Mouse (Mus musculus) limb, embryonic 12.5 days (tissue): ENCODE data around the gene Ngp. TPM values are rescaled to one million over a fixed set of nuclear protein-coding genes. Genes with fewer than 3 reads are reported as not detected.
"Not testable (repeated sequence)": the region's sequence is repeated elsewhere in the genome, so short reads cannot be mapped to it uniquely, and the experiment has no call there.

ENCODE experiments used
- ATAC-seq: fragments of 200-750 bp; cut with Nextera tagmentation; 2 replicates; pipeline ENCODE4 v1.8.0; 2017; ENCODE audit warnings: low read depth, moderate TSS enrichment; ENCODE audit not compliant: insufficient number of reproducible peaks, insufficient read depth, low FRiP score, low TSS enrichment
- H3K27ac ChIP-seq: fragments of 300-500 bp; sonication (generic); 2 replicates; pipeline ENCODE4 v1.5.1; 2016; ENCODE audit warnings: mild to moderate bottlenecking, moderate library complexity
- H3K27me3 ChIP-seq: fragments of 300-500 bp; sonication (generic); 2 replicates; pipeline ENCODE4 v1.6.1; 2016; ENCODE audit warnings: mild to moderate bottlenecking, moderate library complexity
- H3K36me3 ChIP-seq: fragments of 300-500 bp; sonication (generic); 2 replicates; pipeline ENCODE4 v1.6.1; 2016; ENCODE audit warnings: mild to moderate bottlenecking, moderate library complexity
- H3K4me1 ChIP-seq: fragments of 300-500 bp; sonication (generic); replicated peaks from 2 replicates; pipeline ENCODE4 v1.6.1; 2016
- H3K4me2 ChIP-seq: fragments of 300-500 bp; sonication (generic); 2 replicates; pipeline ENCODE4 v1.6.1; 2016; ENCODE audit warnings: mild to moderate bottlenecking, moderate library complexity
- H3K4me3 ChIP-seq: fragments of 300-500 bp; sonication (generic); replicated peaks from 2 replicates; pipeline ENCODE4 v1.5.1; 2016; ENCODE audit warnings: mild to moderate bottlenecking
- H3K9ac ChIP-seq: fragments of 300-500 bp; sonication (generic); replicated peaks from 2 replicates; pipeline ENCODE4 v1.6.1; 2016; ENCODE audit warnings: mild to moderate bottlenecking, moderate library complexity
- H3K9me3 ChIP-seq: fragments of 300-500 bp; sonication (generic); 2 replicates; pipeline ENCODE4 v1.6.1; 2016; ENCODE audit warnings: mild to moderate bottlenecking, moderate library complexity
- WGBS: fragments of 180-500 bp; shearing (Covaris S2); methylation state at CpG from one replicate; pipeline ENCODE4 v1.1.7; 2016; 5-methylcytosine and 5-hydroxymethylcytosine counted together
- polyA plus RNA-seq: library from polyadenylated mRNA; unstranded; fragments of >200 nt; fragmentation: Nextera tagmentation; extraction: Ambion mirVana; gene quantifications from 2 replicates; pipeline ENCODE4 v1.2.1, GENCODE M21; 2016

The Ngp gene
- polyA plus RNA-seq: 0.69 and 0.95 TPM in 2 replicates

DNA sequence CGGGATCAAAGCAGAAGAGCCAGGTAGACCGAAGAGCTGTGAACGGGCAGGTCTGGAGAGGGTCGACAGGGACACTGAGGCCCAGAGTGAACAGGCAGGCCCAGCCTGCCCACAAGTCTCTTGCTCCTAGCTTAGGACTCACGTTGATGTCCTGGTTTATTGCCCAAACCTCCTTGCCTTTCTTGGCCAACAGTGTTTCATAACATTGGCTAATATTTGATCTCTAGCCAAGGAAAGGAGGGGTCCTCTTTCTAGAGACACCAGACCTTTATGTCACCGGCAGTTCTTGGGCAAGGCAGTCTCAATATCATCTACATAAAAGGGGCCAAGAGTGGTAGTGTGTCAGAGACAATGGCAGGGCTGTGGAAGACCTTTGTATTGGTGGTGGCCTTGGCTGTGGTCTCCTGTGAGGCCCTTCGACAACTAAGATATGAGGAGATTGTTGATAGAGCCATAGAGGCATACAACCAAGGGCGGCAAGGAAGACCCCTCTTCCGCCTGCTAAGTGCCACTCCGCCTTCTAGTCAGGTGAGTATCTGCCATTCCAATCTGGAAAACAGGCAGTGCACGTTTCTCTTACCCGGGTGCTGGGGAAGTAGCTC lies at the start of gene Ngp:
Gene Ngp, plus strand, starts transcription at position 237 of the 602 bp plus-strand sequence.
- H3K36me3 ChIP-seq: no peaks in the 10 kb centered on the region
- H3K9ac ChIP-seq: no peak within 1 kb of the TSS
- no peaks in the 10 kb centered on the region for H3K27me3 ChIP-seq
- H3K4me2 ChIP-seq: no peak within 1 kb of the TSS
- no peaks in the 10 kb centered on the region for H3K9me3 ChIP-seq
- no peaks in the 10 kb centered on the region for H3K4me1 ChIP-seq
- ATAC-seq: no peak
- WGBS: 84% methylated on average over 12 of the region's 12 CpGs
- H3K27ac ChIP-seq: no peak within 1 kb of the TSS
- no peak within 1 kb of the TSS for H3K4me3 ChIP-seq

DNA sequence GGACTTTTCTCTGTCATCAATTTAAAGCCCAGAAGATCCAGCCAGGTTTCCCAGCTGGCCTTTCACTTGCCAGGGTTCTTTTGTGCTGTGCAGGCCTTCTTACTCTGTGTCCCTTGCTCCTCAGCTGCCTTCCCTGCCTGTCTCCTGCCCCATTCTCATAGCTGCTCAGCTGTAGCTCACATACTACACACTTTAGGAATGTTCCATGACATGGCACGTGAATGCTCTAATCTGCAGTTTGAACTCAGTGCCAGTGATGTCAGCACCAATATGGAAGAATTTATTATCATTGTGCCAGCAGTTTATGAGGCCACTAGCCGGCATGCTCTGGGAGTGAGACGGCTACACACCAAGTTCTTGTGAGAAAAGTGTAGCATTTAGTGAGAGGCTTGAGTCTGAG lies 49.7 kb upstream of the Ngp start:
- Histone ChIP-seq H3K27me3 (no peaks in the 10 kb centered on the region), H3K4me3 (no peak overlapping the region), H3K9ac (no peak overlapping the region), H3K27ac (no peak overlapping the region), H3K9me3 (no peaks in the 10 kb centered on the region), H3K4me2 (no peak overlapping the region), H3K4me1 (no peaks in the 10 kb centered on the region), H3K36me3 (peaks cover 44% of the 10 kb centered on the region)
- 76% methylated on average over 3 of the region's 3 CpGs for WGBS
- ATAC-seq: no peak

DNA sequence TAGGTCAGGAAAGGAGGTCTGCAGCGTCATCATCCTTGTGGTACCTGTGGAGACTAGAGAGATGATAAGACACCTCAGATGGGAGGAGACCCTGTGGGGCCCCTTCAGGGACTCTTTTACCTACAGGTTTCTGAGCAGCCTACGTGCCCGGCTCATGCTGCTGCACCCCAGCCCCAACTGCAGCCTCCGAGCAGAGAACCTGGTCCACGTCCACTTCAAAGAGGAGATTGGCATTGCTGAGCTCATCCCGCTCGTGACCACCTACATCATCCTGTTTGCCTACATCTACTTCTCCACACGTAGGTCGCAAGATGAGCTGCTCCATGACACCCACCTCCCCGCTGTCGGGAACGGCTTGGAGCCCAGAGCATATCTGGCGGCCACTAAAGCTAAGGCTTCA lies 45.7 kb upstream of the Ngp start:
- ATAC-seq: no peak
- peaks cover 70% of the 10 kb centered on the region for H3K36me3 ChIP-seq
- 93% methylated on average over 13 of the region's 13 CpGs for WGBS
- no peaks in the 10 kb centered on the region for H3K9me3 ChIP-seq
- H3K4me2 ChIP-seq: no peak overlapping the region
- H3K27ac ChIP-seq: no peak overlapping the region
- H3K4me3 ChIP-seq: no peak overlapping the region
- H3K4me1 ChIP-seq: no peaks in the 10 kb centered on the region
- no peak overlapping the region for H3K9ac ChIP-seq
- no peaks in the 10 kb centered on the region for H3K27me3 ChIP-seq

DNA sequence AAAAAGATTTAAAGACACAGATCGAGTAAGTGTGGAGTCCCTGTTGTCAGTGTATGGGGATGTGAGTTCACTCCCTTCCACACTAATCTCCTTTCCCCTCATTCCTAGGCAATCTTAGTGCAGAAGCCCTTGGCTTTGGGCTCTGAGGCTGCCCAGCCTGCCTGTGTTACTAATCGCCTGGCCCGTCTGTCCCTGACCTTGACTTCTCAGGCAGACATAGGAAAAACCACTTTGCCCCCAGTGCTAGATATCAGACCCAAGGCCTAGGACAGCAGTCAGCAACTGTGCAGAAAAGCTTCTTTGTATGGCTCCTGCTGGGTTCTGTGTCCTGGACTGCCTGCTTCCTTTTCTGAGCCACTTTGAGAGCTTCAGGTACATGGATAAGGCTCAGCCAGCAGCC lies 43.9 kb upstream of the Ngp start:
- Histone ChIP-seq H3K27ac (no peak overlapping the region), H3K36me3 (peaks cover 83% of the 10 kb centered on the region), H3K9me3 (no peaks in the 10 kb centered on the region), H3K4me1 (0 out of 2 replicates have a peak, but pooled peaks cover 3% of the 10 kb centered on the region), H3K4me2 (no peak overlapping the region), H3K4me3 (no peak overlapping the region), H3K9ac (no peak overlapping the region), H3K27me3 (no peaks in the 10 kb centered on the region)
- WGBS: 89% methylated on average over 3 of the region's 3 CpGs
- no peak for ATAC-seq

DNA sequence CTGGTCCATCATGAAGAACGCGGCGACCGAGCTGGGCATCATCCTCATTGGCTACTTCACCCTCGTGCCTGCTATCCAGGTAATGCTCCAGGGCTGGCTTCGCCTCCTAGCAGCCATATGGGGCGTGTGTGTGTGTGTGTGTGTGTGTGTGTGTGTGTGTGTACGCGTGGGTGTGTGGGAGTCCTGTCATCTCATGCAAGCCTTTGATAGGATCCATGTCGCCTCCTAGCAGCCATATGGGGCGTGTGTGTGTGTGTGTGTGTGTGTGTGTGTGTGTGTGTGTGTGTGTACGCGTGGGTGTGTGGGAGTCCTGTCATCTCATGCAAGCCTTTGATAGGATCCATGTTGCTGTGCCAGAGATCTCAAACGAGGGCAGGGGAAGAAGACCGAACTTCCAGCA lies 41.9 kb upstream of the Ngp start:
- not testable (repeated sequence) for H3K4me2 ChIP-seq, H3K4me3 ChIP-seq, ATAC-seq, H3K9ac ChIP-seq, H3K9me3 ChIP-seq, H3K27me3 ChIP-seq, H3K27ac ChIP-seq, H3K4me1 ChIP-seq
- WGBS: 90% methylated on average over 13 of the region's 15 CpGs
- peaks cover 92% of the 10 kb centered on the region for H3K36me3 ChIP-seq

DNA sequence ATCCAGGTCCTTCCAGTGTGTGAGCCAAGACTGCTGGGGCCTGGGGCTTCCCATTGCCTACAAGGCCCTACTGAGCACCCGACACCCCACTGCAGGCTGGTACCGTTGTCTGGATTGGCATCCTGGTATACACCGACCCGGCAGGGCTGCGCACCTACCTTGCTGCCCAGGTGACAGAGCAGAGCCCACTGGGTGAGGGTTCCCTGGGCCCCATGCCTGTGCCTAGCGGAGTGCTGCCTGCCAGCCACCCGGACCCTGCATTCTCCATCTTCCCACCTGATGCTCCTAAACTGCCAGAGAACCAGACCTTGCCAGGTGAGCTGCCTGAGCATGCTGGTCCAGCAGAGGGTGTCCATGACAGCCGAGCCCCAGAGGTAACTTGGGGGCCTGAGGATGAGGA lies 40.2 kb upstream of the Ngp start:
- H3K27me3 ChIP-seq: no peaks in the 10 kb centered on the region
- WGBS: 93% methylated on average over 8 of the region's 8 CpGs
- H3K9ac ChIP-seq: no peak overlapping the region
- H3K9me3 ChIP-seq: no peaks in the 10 kb centered on the region
- H3K4me3 ChIP-seq: no peak overlapping the region
- no peak overlapping the region for H3K4me2 ChIP-seq
- ATAC-seq: no peak
- 0 out of 2 replicates have a peak, but pooled peaks cover 5% of the 10 kb centered on the region for H3K4me1 ChIP-seq
- H3K36me3 ChIP-seq: peaks cover 92% of the 10 kb centered on the region
- no peak overlapping the region for H3K27ac ChIP-seq

DNA sequence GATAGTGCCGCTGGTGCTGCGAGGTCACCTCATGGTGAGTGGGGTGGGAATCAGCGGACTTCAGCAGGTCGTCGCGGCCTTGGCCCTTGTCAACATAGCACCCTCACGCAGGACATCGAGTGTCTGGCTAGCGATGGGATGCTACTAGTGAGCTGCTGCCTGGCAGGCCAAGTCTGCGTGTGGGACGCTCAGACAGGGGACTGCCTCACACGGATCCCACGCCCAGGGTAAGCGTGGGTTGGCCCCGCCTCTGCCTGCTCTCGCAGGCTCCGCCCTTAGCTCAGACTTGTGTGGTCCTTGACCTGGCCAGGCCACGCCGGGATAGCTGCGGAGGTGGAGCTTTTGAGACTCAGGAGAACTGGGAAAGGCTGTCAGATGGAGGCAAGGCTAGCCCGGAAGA lies 38.9 kb upstream of the Ngp start:
- no peaks in the 10 kb centered on the region for H3K27me3 ChIP-seq
- peaks cover 96% of the 10 kb centered on the region for H3K36me3 ChIP-seq
- no peak overlapping the region for H3K4me3 ChIP-seq
- H3K9ac ChIP-seq: no peak overlapping the region; the same call in 1 of the 2 replicates
- no peak overlapping the region for H3K27ac ChIP-seq
- 39% methylated on average over 21 of the region's 21 CpGs for WGBS
- H3K9me3 ChIP-seq: no peaks in the 10 kb centered on the region
- 0 out of 2 replicates have a peak, but pooled peaks cover 5% of the 10 kb centered on the region for H3K4me1 ChIP-seq
- H3K4me2 ChIP-seq: peak overlapping the region; percentile 34
- ATAC-seq: no peak

DNA sequence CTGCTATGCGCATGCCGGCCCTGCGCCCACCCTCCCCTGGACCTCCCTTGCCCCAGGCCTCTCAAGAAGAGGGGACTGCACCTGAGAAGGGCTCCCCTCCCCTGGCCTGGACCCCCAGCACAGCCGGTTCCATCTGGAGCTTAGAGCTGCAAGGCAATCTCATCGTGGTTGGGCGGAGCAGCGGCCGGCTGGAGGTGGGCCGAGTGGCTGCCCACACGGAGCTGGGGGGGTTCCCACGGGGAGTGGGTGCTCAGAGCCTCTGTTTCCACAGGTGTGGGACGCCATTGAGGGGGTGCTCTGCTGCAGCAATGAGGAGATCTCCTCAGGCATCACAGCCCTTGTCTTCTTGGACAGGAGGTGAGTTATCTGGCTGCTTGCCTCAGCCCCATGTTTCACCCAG lies 38.3 kb upstream of the Ngp start:
- H3K9ac ChIP-seq: no peak overlapping the region
- peaks cover 96% of the 10 kb centered on the region for H3K36me3 ChIP-seq
- 0 out of 2 replicates have a peak, but pooled peaks cover 5% of the 10 kb centered on the region for H3K4me1 ChIP-seq
- no peaks in the 10 kb centered on the region for H3K27me3 ChIP-seq
- H3K4me3 ChIP-seq: no peak overlapping the region
- 82% methylated on average over 12 of the region's 12 CpGs for whole genome bisulfite sequencing
- no peak overlapping the region; the same call in 1 of the 2 replicates for H3K4me2 ChIP-seq
- no peaks in the 10 kb centered on the region for H3K9me3 ChIP-seq
- no peak overlapping the region for H3K27ac ChIP-seq
- no peak for ATAC-seq

DNA sequence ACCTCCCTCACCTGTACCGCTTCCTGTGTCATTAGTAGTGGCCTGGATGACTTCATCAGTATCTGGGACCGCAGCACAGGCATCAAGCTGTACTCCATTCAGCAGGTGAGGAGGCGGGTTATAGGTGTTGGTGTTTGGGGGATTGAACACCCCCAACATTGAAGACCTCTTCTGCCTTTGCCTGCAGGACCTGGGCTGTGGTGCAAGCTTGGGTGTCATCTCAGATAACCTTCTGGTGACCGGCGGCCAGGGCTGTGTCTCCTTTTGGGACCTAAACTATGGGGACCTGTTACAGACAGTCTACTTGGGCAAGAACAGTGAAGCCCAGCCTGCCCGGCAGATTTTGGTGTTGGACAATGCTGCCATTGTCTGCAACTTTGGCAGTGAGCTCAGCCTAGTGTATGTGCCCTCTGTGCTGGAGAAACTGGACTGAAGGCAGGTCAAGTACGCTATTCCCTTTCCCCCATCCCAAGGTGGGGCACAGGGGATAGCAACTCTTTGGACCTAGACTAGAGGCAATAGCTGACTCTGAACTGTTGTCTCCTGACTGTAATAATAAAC lies 35.1 kb upstream of the Ngp start:
- peaks cover 96% of the 10 kb centered on the region for H3K36me3 ChIP-seq
- WGBS: 87% methylated on average over 7 of the region's 7 CpGs

DNA sequence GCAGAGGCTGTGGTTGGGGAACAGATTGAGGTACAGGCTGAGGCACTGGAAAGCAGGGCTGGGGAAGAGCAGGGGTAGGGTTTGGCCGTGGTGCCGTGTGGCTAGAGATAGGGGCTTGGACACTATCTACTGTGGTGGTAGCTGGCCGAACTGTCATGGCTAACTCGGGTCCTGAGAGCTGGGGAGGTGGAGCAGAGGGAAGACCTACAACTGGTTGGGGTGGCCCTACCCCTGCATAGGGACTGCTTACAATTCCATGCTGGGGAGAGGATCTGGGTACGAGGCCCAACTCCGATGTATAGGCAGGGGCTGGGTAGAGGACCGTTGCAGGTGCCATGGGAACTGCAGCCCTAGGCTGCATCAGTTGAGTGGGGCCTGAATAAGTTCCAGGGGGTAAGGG lies 31.5 kb upstream of the Ngp start:
- H3K27me3 ChIP-seq: no peaks in the 10 kb centered on the region
- H3K36me3 ChIP-seq: peaks cover 100% of the 10 kb centered on the region
- 92% methylated on average over 7 of the region's 7 CpGs for WGBS
- no peak overlapping the region for H3K4me2 ChIP-seq
- no peaks in the 10 kb centered on the region for H3K4me1 ChIP-seq
- no peak for ATAC-seq
- H3K9ac ChIP-seq: no peak overlapping the region
- no peak overlapping the region for H3K4me3 ChIP-seq
- H3K9me3 ChIP-seq: no peaks in the 10 kb centered on the region
- H3K27ac ChIP-seq: no peak overlapping the region

More for the DNA sequence above, 35.1 kb upstream of the Ngp start:
- H3K27me3 ChIP-seq: no peaks in the 10 kb centered on the region
- no peak overlapping the region for H3K4me2 ChIP-seq
- 0 out of 2 replicates have a peak, but pooled peaks cover 5% of the 10 kb centered on the region for H3K4me1 ChIP-seq
- no peaks in the 10 kb centered on the region for H3K9me3 ChIP-seq
- no peak overlapping the region for H3K9ac ChIP-seq
- H3K27ac ChIP-seq: no peak overlapping the region
- no peak overlapping the region for H3K4me3 ChIP-seq
- ATAC-seq: no peak

DNA sequence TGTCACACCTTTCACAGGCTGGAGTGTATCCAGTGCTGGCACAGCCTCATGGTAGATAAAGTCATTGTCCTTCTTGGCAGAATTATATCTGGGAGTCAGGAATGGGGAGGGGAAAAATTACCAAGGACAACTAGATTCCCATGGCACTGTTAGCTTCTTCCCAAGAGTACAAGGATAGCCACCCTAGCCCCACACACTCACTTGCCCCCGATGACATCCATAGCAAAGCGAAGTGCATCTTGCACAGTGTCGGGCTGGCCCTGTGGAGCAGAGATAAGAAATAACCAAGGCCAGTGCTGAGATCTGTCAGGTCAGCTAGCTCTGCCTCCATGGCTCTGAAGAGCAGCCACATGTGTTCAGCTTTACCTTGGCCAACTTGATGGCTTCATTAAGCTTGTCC lies 28.7 kb upstream of the Ngp start:
- no peaks in the 10 kb centered on the region for H3K4me1 ChIP-seq
- H3K4me3 ChIP-seq: no peak overlapping the region
- H3K27ac ChIP-seq: no peak overlapping the region
- H3K9ac ChIP-seq: no peak overlapping the region
- H3K4me2 ChIP-seq: no peak overlapping the region
- ATAC-seq: no peak
- no peaks in the 10 kb centered on the region for H3K9me3 ChIP-seq
- H3K36me3 ChIP-seq: peaks cover 96% of the 10 kb centered on the region
- 94% methylated on average over 3 of the region's 3 CpGs for WGBS
- H3K27me3 ChIP-seq: no peaks in the 10 kb centered on the region

DNA sequence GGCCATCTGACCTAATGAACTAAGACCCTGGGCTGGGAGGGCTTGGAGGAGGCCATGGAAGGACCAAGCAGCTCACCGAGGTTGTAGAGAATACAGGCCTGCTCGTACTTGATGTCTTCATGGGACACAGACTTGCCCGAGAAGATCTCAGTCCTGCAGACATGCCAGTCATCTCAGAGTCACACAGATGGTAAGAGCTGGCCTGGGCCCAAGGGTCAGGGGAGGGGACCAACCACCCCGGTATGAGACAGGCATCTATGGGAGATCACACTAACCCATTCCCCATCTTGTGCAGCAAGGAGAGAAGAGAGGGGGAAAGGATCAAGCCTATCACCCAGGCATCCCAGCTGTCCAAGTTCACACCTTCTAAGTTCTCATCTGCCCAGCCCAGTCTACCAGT lies 26.3 kb upstream of the Ngp start:
- Histone ChIP-seq H3K4me2 (no peak overlapping the region), H3K36me3 (peaks cover 95% of the 10 kb centered on the region), H3K27me3 (no peaks in the 10 kb centered on the region), H3K27ac (no peak overlapping the region), H3K4me1 (no peaks in the 10 kb centered on the region), H3K9ac (no peak overlapping the region), H3K9me3 (no peaks in the 10 kb centered on the region), H3K4me3 (no peak overlapping the region)
- 87% methylated on average over 4 of the region's 4 CpGs for WGBS
- ATAC-seq: no peak
